Mouse (Mus musculus) spleen, postnatal 36 days (tissue): ENCODE results near the gene Canx.

Experiments
- DNase-seq, 2 experiments: peaks; one replicate each; pipeline ENCODE4 v3.0.0; 2022; ENCODE audit warnings: low spot score in 2 of 2, mixed read lengths in 1 of 2

Canx gene

DNA sequence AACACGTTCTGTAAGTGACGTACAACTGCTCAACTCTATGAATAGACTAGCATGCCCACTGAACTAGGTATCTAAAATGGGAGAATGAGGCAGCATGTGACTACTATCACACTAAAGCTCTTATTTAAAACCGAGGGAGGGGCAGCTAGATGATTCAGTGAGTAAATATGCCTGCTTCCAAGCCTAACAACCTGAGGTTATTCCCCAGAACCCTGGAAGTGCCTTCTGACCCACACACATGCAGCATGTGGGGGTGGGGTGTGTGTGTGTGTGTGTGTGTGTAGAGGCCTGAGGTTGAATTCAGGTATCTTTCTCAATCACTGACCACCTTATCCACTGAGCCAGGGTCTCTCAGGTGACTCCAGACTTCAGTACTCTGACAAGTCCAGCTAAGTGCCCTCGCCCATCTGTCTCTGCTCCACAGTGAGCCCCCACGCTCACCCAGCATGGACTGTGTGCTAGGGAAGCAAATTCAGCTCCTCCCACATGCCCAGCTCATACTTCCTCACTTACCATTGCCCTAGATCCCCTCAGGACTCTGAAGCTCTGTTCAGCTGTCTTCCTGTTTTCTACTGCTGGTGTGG, 49.8 kb downstream of the Canx start:
- DNase-seq, result peak in 1 of 2 experiments; percentile 24

DNA sequence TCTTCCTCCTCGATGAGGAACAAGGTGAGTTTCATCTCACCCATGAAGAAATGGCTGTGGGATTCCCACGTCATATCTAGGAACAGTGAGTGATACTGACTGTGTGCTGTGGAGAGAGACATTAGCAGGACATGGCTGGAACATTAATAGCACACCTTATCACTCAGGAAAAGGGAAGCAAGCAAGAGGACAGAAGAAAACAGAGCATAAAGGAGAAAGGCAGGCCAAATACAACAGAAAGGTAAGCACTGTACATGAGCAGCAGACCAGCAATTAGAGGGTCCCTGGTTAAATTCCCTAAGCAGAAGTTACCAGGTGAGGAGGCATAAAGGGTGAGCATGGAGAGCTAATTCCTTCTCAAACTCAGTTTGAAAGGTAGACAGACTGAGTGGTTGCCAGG, 50.4 kb downstream of the Canx start:
- DNase-seq, result no peak

DNA sequence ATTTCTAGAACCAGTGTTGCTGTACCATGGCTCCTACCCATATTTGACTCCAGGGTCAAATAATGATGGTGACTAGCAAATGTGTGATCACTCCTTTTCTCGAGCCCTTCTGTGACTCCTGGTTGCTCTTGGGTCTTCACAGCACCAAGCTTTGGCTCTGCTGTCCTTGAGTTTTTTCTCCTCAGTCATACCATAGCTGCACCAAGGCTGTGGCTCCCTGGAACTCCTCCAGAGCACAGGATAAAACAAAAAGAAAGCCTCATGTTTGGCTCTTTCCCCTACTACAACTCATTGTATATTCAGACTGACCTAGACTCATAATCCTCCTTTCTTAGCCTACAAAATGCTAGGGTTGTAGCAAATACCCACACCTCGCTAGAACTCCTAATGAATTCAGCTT, 52.7 kb downstream of the Canx start:
- no peak for DNase-seq

DNA sequence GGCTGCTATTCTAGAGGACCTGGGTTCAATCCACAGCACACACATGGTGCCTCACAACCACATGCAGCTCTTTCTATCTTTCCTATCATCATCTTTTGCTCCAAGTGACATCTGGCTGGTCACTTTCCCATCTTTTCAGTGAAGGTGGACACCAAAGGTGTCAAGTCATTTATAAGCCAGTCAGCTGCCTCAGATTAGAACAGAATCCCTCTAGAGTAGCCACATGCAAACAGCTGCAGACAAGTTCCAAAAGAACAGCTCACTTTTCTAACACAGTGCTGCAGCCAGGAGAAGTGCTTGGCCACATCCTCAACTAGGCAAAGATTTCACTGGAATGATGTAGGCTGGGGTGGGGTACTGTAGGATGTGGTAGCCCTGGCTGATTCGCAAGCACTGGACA, 55.6 kb downstream of the Canx start:
- no peak for DNase-seq

DNA sequence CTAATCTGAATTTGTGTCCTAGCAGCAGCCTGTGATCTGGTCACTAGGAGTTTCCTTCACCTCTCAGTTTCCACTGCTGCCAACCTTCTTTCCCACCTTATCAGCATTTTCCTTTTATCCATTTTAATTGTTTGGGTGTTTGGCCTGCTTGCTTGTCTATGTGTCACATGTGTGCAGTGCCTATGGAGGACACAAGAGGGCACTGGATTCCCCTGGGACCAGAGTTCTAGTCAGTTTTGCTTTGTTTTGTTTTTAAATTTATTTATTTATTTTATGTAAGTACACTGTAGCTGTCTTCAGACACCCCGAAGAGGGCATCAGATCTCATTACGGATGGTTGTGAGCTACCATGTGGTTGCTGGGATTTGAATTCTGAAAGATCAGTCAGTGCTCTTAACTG, 56.3 kb downstream of the Canx start:
- no peak for DNase-seq

DNA sequence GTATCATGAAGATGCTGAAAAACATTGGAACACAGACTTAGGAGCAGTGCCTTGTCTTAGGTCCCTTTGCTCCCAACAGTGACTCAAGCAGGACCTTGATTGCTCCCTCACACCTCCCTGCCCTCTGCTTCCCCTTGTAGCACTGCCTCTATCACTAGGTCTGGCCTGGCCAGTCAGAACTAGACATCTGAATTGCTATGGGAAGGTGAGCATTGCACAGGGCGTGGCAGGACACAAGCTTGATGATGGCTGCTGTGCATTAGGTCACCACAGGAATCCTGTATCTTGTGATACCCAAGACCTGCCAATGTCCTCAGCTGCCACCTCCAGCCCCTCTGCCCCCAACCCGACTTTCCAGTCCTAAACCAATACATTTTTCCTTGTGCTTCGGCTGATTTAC, 58.5 kb downstream of the Canx start:
- no peak for DNase-seq

DNA sequence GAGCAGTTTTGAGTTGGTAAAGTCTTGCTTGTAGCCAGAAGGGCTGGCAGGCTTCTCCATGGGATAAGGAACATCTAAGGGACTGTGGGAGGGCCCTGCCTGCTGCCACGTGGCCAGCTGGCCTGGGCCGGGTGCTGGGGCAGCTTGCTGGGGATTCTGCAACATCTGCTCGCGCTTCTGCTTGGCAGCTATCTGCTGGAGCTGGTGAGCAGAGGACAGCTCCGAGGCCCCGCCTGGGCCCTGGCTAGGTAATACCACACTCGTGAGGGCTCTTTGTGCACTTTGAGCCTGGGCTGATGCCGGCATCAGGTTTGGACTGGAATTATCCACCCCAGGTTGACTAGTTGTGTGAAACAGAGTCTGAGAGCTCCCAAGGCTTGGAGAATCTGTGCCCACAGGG, 59.5 kb downstream of the Canx start:
- DNase-seq, result no peak

DNA sequence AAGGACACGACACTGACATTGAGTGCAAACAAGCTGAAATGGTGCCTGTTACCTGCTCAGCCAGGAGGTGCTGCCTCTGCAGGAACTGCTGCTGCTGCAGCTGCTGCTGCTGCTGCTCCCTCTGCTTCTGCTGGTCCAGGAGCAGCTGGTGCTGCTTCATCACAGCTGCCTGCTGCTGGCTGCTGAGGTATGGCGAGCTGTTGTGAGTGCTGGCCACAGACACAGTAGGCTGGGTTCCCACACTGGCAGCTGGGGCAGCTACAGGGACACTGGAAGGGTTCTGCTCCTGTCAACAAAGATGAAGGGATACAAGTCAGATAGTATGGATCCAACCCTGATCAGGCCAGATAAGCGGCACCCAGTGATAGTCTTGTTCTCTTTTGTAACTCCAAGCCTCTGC, 62.3 kb downstream of the Canx start:
- DNase-seq, result no peak

DNA sequence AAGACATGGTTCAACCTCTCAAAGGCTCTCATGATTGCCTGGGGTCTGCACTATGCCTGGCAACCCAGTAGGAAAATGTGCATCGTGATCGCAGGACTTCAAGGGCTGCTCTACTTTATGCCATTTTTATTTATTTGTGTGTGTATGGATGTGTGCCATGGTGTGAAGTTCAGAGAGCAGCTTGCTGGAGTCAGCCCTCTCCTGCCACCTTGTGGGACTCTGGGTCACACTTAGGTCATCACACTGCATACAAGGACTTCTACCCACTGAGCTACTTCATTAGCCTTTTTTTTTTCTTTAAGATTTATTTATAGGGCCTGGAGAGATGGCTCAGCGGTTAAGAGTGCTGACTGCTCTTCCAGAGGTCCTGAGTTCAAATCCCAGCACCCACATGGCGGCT, 63.5 kb downstream of the Canx start:
- no peak for DNase-seq

DNA sequence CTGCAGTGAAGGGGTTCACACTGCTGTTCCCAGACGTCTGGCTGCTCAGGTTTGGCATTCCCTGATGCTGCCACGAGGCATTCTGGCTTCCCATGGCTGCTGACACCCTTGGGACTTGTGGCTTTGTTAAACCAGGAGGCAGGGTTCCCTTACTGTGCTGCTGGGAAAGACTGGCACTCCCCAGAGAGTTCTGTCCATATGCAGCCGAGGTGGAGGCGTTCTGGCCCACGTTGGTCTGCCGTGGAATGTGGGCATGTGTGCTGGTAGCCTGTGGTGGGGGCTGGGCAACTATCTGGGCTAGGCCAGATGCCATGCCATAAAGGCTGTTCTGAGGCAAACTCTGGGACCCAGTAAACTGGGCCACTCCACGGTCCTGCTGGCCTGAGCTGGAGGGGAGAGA, 67.2 kb downstream of the Canx start:
- DNase-seq, result no peak

DNA sequence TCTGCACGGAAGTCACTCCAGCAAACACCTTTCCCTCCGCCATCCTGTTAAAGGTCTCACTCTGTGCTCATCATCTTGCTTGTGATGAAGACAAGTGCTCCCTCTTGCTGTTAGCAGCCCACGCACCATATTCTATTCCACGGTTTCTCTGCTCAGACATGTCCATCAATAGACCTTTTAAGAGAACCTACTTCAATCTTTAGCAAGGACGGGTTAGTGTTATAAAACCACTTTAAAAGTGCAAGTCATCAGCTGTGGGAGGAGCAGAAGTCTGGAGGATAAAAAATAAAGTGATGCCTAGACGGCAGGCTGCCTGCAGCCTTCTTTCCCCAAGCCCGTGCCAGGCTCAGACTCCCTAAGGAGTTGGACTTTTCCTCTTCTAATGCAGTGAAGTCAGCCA, 68.9 kb downstream of the Canx start:
- no peak for DNase-seq

DNA sequence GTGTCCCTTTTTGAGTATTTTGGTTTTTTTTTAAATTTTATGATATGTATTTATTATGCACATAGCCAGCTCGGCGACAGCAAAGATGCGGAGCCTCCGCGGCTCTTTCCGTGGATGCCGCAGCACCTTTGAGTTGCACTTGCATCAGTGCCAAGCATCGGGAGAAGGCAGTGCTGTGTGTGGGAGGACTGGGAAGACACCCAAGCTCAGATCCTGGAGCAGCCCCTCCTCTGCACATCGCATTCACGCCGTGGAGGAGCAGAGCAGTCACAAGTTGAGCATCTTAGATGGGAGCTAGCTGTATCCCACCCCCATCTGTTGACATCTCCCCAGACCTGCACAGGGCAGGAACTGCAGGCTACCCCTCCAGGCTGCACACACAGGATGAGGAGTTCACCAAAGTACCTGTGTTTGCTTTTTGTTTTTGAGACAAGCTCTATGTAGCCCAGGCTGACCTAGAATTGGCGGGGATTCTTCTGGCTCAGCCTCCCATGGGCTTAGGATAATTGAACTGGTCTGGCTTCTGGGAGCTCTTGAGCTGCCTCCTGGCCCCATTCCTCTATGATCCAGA, 71.4 kb downstream of the Canx start:
- DNase-seq, result no peak

DNA sequence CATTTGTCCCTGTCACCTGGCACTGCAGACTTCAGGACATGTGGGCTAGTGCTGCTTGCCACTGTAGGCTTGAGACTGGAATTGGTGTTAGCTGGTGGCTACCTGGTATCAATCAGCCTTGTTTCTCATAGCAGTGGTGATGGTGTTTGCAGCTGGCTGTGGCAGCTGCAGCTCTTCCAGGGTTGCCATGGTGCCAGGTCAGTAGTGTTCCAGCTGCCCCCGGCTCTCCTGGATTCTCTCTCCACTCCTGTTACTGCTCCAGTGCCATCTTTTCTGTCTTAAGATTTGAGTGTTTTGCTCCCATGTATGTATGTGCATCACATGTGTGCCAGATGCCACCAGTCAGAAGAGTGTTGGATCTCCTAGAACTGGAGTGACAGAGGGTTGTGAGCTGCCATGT, 72.1 kb downstream of the Canx start:
- DNase-seq, result no peak

DNA sequence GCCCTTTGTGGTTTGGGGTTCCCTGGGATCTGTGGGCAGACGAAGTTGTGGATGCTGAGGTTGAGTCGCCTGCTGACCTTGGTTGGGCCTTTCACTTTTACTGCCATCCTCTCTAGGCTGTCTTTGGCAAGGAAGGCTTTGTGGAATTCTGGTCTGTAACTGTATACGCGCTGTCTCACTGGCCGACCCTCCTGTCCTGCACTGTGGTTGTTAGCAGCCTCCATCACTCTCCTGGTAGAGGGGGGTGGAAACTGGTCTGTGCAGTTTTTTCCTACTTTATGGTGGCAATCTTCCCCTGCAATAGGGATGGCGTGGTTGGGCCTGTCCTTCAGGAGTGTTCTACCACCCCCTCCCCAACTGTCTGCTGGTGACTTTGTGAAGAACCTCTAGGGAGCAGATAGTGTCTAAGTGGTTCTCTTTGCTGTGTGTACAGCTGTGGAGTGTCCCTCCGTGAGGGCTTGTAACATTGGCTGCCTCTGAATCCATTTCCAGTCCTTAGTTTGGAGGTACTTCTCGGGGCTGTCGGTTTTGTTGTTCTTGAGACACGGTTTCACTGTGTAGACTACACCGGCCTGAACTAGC, 72.7 kb downstream of the Canx start:
- no peak for DNase-seq

DNA sequence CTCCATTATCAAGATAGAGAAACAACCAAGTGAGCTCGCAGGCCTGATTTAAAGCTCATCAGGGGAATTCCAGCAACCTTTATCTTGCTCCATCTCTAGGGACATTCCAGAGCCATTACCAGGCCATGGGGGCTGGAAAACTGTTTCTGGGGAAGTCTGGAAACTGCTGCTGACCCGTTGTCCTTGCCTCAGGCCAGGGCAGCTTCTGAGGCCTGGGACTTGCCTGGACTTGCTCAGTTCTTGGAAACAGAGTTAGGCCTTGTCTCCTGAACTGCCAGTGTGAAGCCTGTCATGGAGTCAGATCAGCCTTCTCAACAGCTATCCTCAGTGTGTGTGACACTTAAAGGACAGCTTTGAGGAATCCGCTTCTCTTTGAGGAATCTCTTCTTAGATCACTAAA, 73.3 kb downstream of the Canx start:
- no peak for DNase-seq

DNA sequence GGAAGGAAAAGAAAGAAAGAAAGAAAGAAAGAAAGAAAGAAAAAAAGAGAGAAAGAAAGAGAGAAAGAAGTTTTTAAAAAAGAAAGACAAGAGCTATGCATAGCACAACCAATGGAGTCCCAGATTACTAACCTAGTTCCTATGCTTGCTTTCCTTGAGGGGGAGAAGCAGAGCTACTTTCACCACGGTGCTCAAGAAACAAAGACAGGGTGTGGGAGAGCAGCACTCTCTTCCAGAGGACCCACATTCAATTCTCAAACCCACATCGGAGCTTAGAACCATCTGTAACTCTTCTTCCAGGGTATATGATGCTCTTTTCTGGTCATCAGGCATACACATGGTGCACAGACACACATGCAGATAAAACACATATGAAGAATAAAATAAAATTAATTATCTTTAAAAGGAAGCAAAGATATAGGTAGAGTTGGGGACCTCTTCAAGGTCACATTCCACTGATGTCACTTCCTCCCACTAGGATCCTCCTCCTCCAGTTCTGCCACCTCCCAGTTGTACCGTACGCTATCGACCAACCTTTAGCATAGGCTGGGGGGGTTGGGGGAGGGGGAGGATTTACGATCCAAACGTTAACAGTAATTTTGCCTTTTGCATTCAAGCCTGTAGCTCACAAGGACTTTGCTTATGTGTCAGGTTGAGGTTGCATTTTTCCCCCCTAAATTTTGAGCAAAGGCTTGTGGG, 76.9 kb downstream of the Canx start:
- no peak for DNase-seq

DNA sequence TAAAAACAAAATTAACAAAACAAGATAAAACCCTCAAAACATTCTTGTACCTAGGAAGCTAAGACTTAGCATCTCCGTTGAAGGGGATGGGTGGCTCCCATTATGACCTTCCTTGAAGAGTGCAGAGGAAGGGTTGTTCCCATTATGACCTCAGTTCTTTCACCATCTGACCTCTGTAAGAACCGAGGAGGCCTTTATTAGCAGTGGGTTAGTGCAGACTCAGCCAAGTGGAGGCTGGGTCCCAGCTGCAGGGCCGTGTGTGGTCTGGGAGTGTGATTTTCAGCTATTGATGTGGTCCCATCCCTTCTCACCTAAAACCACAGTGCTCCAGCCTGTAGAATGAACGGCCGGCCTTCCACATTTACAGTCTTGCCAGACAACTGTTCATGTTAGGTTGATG, 80.2 kb downstream of the Canx start:
- DNase-seq, result no peak
